Mouse (Mus musculus) bone marrow macrophage, adult 2 months (primary cell): ENCODE measurements around the gene Olfr458.

Source experiments
- CTCF ChIP-seq: IDR thresholded peaks from 2 replicates; pipeline ENCODE4 v1.5.1; 2012; ENCODE audit warnings: low read depth, mild to moderate bottlenecking, low read length, moderate library complexity
- POLR2A ChIP-seq: IDR thresholded peaks from 2 replicates; pipeline ENCODE4 v1.6.1; 2012; ENCODE audit warnings: mild to moderate bottlenecking, low read depth, low read length, borderline replicate concordance

DNA sequence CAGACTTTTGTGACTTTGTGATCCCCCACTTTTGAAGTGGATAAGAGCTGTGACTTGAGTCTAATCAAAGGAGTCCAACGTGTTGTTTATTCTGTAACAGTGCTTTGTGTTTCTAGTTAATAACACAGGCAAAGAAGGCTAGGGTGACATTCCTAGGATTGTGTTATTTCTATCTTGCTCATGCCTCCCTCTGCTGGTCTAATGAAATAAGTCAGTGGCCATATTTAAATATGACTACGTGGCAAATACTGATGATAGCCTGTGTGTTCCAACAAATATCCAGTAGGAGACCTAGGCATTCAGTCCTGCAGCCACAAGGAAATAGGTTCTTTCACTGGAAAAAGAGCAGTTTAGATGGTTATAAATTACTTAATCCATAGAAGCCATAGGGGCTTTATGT, 31.4 kb downstream of the Olfr458 start:
- TF ChIP-seq CTCF (no peak), POLR2A (no peak)
